Mouse (Mus musculus) hindbrain, embryonic 15.5 days (tissue): ENCODE measurements at regions not wholly inside any gene's neighbourhood (a gene's known extent, or its start where the extent isn't known, plus 50 kb on each side); places are given as distances from the start of the nearest gene placed in this dataset.
"Not testable (repeated sequence)": the region's sequence is repeated elsewhere in the genome, so short reads cannot be mapped to it uniquely, and the experiment has no call there.

ENCODE experiments used
- ATAC-seq: fragments of 200-750 bp; cut with Nextera tagmentation; 2 replicates; pipeline ENCODE4 v1.8.0; 2017; ENCODE audit warnings: low read depth, moderate number of reproducible peaks, moderate TSS enrichment; ENCODE audit not compliant: low FRiP score
- H3K27ac ChIP-seq: fragments of 300-500 bp; sonication (generic); replicated peaks from 2 replicates; pipeline ENCODE4 v1.5.1; 2015; ENCODE audit warnings: mild to moderate bottlenecking, inconsistent platforms
- H3K27me3 ChIP-seq: fragments of 300-500 bp; sonication (generic); 2 replicates; pipeline ENCODE4 v1.6.1; 2015; ENCODE audit warnings: control low read depth, inconsistent platforms
- H3K36me3 ChIP-seq: fragments of 300-500 bp; sonication (generic); 2 replicates; pipeline ENCODE4 v1.6.1; 2015; ENCODE audit warnings: control low read depth, inconsistent platforms
- H3K4me1 ChIP-seq: fragments of 300-500 bp; sonication (generic); replicated peaks from 2 replicates; pipeline ENCODE4 v1.6.1; 2015; ENCODE audit warnings: control low read depth, inconsistent platforms
- H3K4me2 ChIP-seq: fragments of 300-500 bp; sonication (generic); 2 replicates; pipeline ENCODE4 v1.6.1; 2015; ENCODE audit warnings: moderate library complexity, mild to moderate bottlenecking, inconsistent platforms
- H3K4me3 ChIP-seq: fragments of 300-500 bp; sonication (generic); 2 replicates; pipeline ENCODE4 v1.5.1; 2015; ENCODE audit warnings: mild to moderate bottlenecking, inconsistent platforms
- H3K9ac ChIP-seq: fragments of 300-500 bp; sonication (generic); 2 replicates; pipeline ENCODE4 v1.6.1; 2015; ENCODE audit warnings: inconsistent platforms
- H3K9me3 ChIP-seq: fragments of 300-500 bp; sonication (generic); 2 replicates; pipeline ENCODE4 v1.6.1; 2016; ENCODE audit warnings: control low read depth, inconsistent platforms
- WGBS: fragments of 180-500 bp; shearing (Covaris S2); methylation state at CpG from one replicate; pipeline ENCODE4 v1.1.7; 2015; 5-methylcytosine and 5-hydroxymethylcytosine counted together

- no peak overlapping the region for H3K27ac ChIP-seq
- no peak overlapping the region for H3K4me3 ChIP-seq
- ATAC-seq: no peak
- no peak overlapping the region for H3K9ac ChIP-seq
- H3K9me3 ChIP-seq: no peaks in the 10 kb centered on the region
- no peaks in the 10 kb centered on the region for H3K36me3 ChIP-seq
- H3K4me2 ChIP-seq: no peak overlapping the region
- H3K27me3 ChIP-seq: no peaks in the 10 kb centered on the region
- 88% methylated on average over 3 of the region's 3 CpGs for WGBS
- no peaks in the 10 kb centered on the region for H3K4me1 ChIP-seq
These were observed 88.4 kb upstream of the Prkcq start for GRCm38 (mm10) chr2:11083536-11083935.

GRCm38 (mm10) chr2:11086996-11087395 lies 84.9 kb upstream of the Prkcq start:
- no peaks in the 10 kb centered on the region for H3K27me3 ChIP-seq
- H3K4me1 ChIP-seq: no peaks in the 10 kb centered on the region
- H3K4me3 ChIP-seq: no peak overlapping the region
- H3K36me3 ChIP-seq: no peaks in the 10 kb centered on the region
- H3K27ac ChIP-seq: no peak overlapping the region
- H3K4me2 ChIP-seq: no peak overlapping the region
- no peak overlapping the region for H3K9ac ChIP-seq
- H3K9me3 ChIP-seq: no peaks in the 10 kb centered on the region
- ATAC-seq: no peak
- WGBS: 28% methylated on average over 1 of the region's 1 CpGs

- H3K9me3 ChIP-seq, H3K4me1 ChIP-seq, H3K36me3 ChIP-seq, H3K27me3 ChIP-seq, H3K27ac ChIP-seq: not testable (repeated sequence)
- Histone ChIP-seq H3K4me3 (peak overlapping the region; percentile 35), H3K9ac (0 out of 2 replicates have a peak overlapping the region, but pooled peaks have one; percentile 25), H3K4me2 (peak overlapping the region; percentile 59)
- peak; percentile 85 for ATAC-seq
- 47% methylated on average over 34 of the region's 34 CpGs for WGBS
These were observed 71.9 kb upstream of the Prkcq start for GRCm38 (mm10) chr2:11099834-11100622.

- no peak for ATAC-seq
- no peaks in the 10 kb centered on the region for H3K4me1 ChIP-seq
These were observed 58.7 kb upstream of the Prkcq start for GRCm38 (mm10) chr2:11113191-11113590.

GRCm38 (mm10) chr2:11118625-11119024 lies 53.3 kb upstream of the Prkcq start:
- H3K9me3 ChIP-seq: no peaks in the 10 kb centered on the region
- H3K4me1 ChIP-seq: no peaks in the 10 kb centered on the region
- no peak overlapping the region for H3K4me3 ChIP-seq
- no peak for ATAC-seq
- H3K9ac ChIP-seq: no peak overlapping the region
- H3K27ac ChIP-seq: no peak overlapping the region
- no peaks in the 10 kb centered on the region for H3K36me3 ChIP-seq
- H3K4me2 ChIP-seq: no peak overlapping the region
- 90% methylated on average over 1 of the region's 1 CpGs for WGBS
- no peaks in the 10 kb centered on the region for H3K27me3 ChIP-seq

More at GRCm38 (mm10) chr2:11113191-11113590, 58.7 kb upstream of the Prkcq start:
- 37% methylated on average over 8 of the region's 8 CpGs for WGBS
- no peaks in the 10 kb centered on the region for H3K9me3 ChIP-seq
- no peak overlapping the region for H3K27ac ChIP-seq
- no peak overlapping the region for H3K9ac ChIP-seq
- no peak overlapping the region for H3K4me3 ChIP-seq
- no peaks in the 10 kb centered on the region for H3K27me3 ChIP-seq
- H3K4me2 ChIP-seq: no peak overlapping the region
- H3K36me3 ChIP-seq: no peaks in the 10 kb centered on the region

- Histone ChIP-seq H3K4me2 (no peak overlapping the region), H3K27me3 (no peaks in the 10 kb centered on the region), H3K36me3 (no peaks in the 10 kb centered on the region), H3K4me3 (no peak overlapping the region), H3K9ac (no peak overlapping the region), H3K9me3 (no peaks in the 10 kb centered on the region), H3K27ac (no peak overlapping the region), H3K4me1 (no peaks in the 10 kb centered on the region)
- 77% methylated on average over 9 of the region's 9 CpGs for WGBS
- ATAC-seq: no peak
These were observed 52.6 kb upstream of the Prkcq start for GRCm38 (mm10) chr2:11119301-11119700.
